ENCODE assay signal across 20 mouse cellular contexts in the genomic region with DNA sequence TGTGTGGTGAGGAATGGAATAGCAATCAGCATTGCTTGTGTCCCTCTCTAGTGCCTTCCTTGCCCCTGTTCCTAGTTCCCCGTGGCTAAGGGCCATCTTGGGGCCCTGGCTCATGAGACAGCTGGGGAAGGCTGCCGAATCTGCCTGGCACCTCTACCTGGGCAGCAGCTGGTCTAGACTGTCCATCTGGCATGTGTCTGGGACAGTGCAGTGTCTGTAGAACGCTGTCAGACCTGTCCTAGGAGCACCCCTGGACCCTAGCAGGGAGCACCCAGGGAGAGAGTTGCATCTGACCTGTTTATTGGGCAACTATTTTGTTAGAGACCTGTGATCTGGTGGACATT. TPM values are rescaled to one million over a fixed set of nuclear protein-coding genes. Genes with fewer than 3 reads are reported as not detected.
DNase-seq lines count a peak whose midpoint lies in the region; ATAC-seq and TF ChIP-seq lines count a peak whose summit lies in the region.
"Had no signal": no experiment of that assay in that cellular context is flagged by ENCODE, and none has a peak within 500 bp of the region (broad histone marks: within the 10 kb centered on the region; RNA-seq: fewer than 3 reads in every experiment).

No protein-coding gene starts in this region.

- H3K4me1 ChIP-seq in kidney, embryonic 16.5 days (ENCODE audit: insufficient read depth, low read length) = 0 out of 2 replicates have a peak, but pooled peaks cover 3% of the 10 kb centered on the region
- no peaks in the 10 kb centered on the region for H3K4me1 ChIP-seq in forebrain, embryonic 14.5 days (ENCODE audit: control insufficient read depth, insufficient read depth, low read length)
- peaks cover 8% of the 10 kb centered on the region for H3K4me1 ChIP-seq in hindbrain, embryonic 14.5 days (replicated peaks; ENCODE audit: control insufficient read depth, insufficient read depth, low read length)
- H3K4me1 ChIP-seq in midbrain, postnatal 0 days (ENCODE audit: insufficient read depth, low read length) = no peaks in the 10 kb centered on the region; the same call in 1 of the 2 replicates
- H3K4me1 ChIP-seq: stomach, embryonic 15.5 days had no signal

- WGBS in kidney, embryonic 16.5 days = 56% methylated on average over 3 of the region's 3 CpGs
- 60% methylated on average over 3 of the region's 3 CpGs for WGBS in forebrain, embryonic 14.5 days
- 70% methylated on average over 3 of the region's 3 CpGs for WGBS in hindbrain, embryonic 14.5 days
- 62% methylated on average over 3 of the region's 3 CpGs for WGBS in midbrain, postnatal 0 days

- no peak overlapping the region for H3K27ac ChIP-seq in kidney, embryonic 16.5 days (ENCODE audit: low read length)
- H3K27ac ChIP-seq in forebrain, embryonic 14.5 days (ENCODE audit: low read depth, low read length) = no peak overlapping the region
- peak overlapping the region; percentile 85 for H3K27ac ChIP-seq in hindbrain, embryonic 14.5 days
- H3K27ac ChIP-seq in midbrain, postnatal 0 days (ENCODE audit: low read depth, low read length) = peak overlapping the region; percentile 62; the same call in 1 of the 2 replicates
- H3K27ac ChIP-seq: heart, embryonic 15.5 days; stomach, embryonic 15.5 days had no signal

- peak; percentile 4; the same call in 1 of the 2 replicates for TF ChIP-seq CTCF in midbrain, postnatal 0 days (IDR thresholded peaks at IDR 0.05)

- ATAC-seq in kidney, embryonic 16.5 days (ENCODE audit: low FRiP score, low TSS enrichment) = 0 out of 2 replicates have a peak, but pooled peaks have one; percentile 23
- ATAC-seq in forebrain, embryonic 14.5 days = 0 out of 2 replicates have a peak, but pooled peaks have one; percentile 20
- peak; percentile 35; the same call in 1 of the 2 replicates for ATAC-seq in hindbrain, embryonic 14.5 days (ENCODE audit: low FRiP score)
- no peak for ATAC-seq in midbrain, postnatal 0 days (ENCODE audit: low FRiP score)

- no peak overlapping the region for H3K9ac ChIP-seq in kidney, embryonic 16.5 days (replicated peaks; ENCODE audit: low read length)
- H3K9ac ChIP-seq in forebrain, embryonic 14.5 days (ENCODE audit: low read length) = no peak overlapping the region
- peak overlapping the region; percentile 24; the same call in 1 of the 2 replicates for H3K9ac ChIP-seq in hindbrain, embryonic 14.5 days
- H3K9ac ChIP-seq in midbrain, postnatal 0 days (replicated peaks; ENCODE audit: low read length, poor library complexity, severe bottlenecking) = no peak overlapping the region
- H3K9ac ChIP-seq: heart, embryonic 15.5 days; stomach, embryonic 15.5 days had no signal

- no peak for DNase-seq in kidney, adult 11 months
- DNase-seq in forebrain, embryonic 14.5 days (ENCODE audit: low spot score) = no peak
- no peak for DNase-seq in hindbrain, embryonic 14.5 days (ENCODE audit: low spot score)
- no peak for DNase-seq in midbrain, postnatal 0 days (ENCODE audit: low spot score)
- DNase-seq in heart, adult 11 months = no peak
- DNase-seq in gastrocnemius, postnatal 25 days = no peak
- no peak for DNase-seq in ovary, postnatal 14 days (ENCODE audit: low spot score)
- DNase-seq: adrenal gland, adult 2 months; cerebellum, adult 18-20 months; kidney, postnatal 10 days; right cerebral cortex, adult 18-20 months; spleen, adult 18-20 months had no signal

- no peaks in the 10 kb centered on the region for H3K9me3 ChIP-seq in kidney, embryonic 16.5 days (ENCODE audit: low read length)
- H3K9me3 ChIP-seq in forebrain, embryonic 14.5 days (replicated peaks; ENCODE audit: control insufficient read depth, low read length) = no peaks in the 10 kb centered on the region
- H3K9me3 ChIP-seq in hindbrain, embryonic 14.5 days (ENCODE audit: control insufficient read depth, low read length) = no peaks in the 10 kb centered on the region
- H3K9me3 ChIP-seq in midbrain, postnatal 0 days (ENCODE audit: low read length) = no peaks in the 10 kb centered on the region
- H3K9me3 ChIP-seq: heart, embryonic 15.5 days; stomach, embryonic 15.5 days had no signal

- no peak overlapping the region for H3K4me2 ChIP-seq in kidney, embryonic 16.5 days (replicated peaks; ENCODE audit: low read depth, low read length)
- no peak overlapping the region for H3K4me2 ChIP-seq in forebrain, embryonic 14.5 days (ENCODE audit: low read length)
- no peak overlapping the region for H3K4me2 ChIP-seq in hindbrain, embryonic 14.5 days (replicated peaks)
- H3K4me2 ChIP-seq in midbrain, postnatal 0 days (ENCODE audit: low read depth, low read length, poor library complexity, severe bottlenecking) = no peak overlapping the region
- H3K4me2 ChIP-seq: heart, embryonic 15.5 days; liver, embryonic 11.5 days; stomach, embryonic 15.5 days had no signal

- H3K4me3 ChIP-seq in kidney, embryonic 16.5 days (ENCODE audit: low read length) = no peak overlapping the region
- H3K4me3 ChIP-seq in forebrain, embryonic 14.5 days (ENCODE audit: low read depth, low read length) = no peak overlapping the region
- H3K4me3 ChIP-seq in hindbrain, embryonic 14.5 days (replicated peaks; ENCODE audit: low read length) = no peak overlapping the region
- no peak overlapping the region for H3K4me3 ChIP-seq in midbrain, postnatal 0 days (ENCODE audit: low read depth, low read length)
- H3K4me3 ChIP-seq: heart, embryonic 15.5 days; stomach, embryonic 15.5 days had no signal

- H3K36me3 ChIP-seq in kidney, embryonic 16.5 days (ENCODE audit: insufficient read depth, low read length) = no peaks in the 10 kb centered on the region
- no peaks in the 10 kb centered on the region for H3K36me3 ChIP-seq in forebrain, embryonic 14.5 days (ENCODE audit: control insufficient read depth, insufficient read depth, low read length)
- no peaks in the 10 kb centered on the region for H3K36me3 ChIP-seq in hindbrain, embryonic 14.5 days (replicated peaks; ENCODE audit: control insufficient read depth, insufficient read depth)
- H3K36me3 ChIP-seq in midbrain, postnatal 0 days (ENCODE audit: insufficient read depth, low read length) = 0 out of 2 replicates have a peak, but pooled peaks cover 2% of the 10 kb centered on the region
- H3K36me3 ChIP-seq: heart, embryonic 15.5 days; stomach, embryonic 15.5 days had no signal

- no peaks in the 10 kb centered on the region for H3K27me3 ChIP-seq in kidney, embryonic 16.5 days (ENCODE audit: insufficient read depth, low read length)
- no peaks in the 10 kb centered on the region for H3K27me3 ChIP-seq in forebrain, embryonic 14.5 days (replicated peaks; ENCODE audit: control insufficient read depth, insufficient read depth, low read length)
- H3K27me3 ChIP-seq in hindbrain, embryonic 14.5 days (ENCODE audit: control insufficient read depth, insufficient read depth, low read length) = no peaks in the 10 kb centered on the region
- H3K27me3 ChIP-seq in midbrain, postnatal 0 days (ENCODE audit: insufficient read depth, low read length) = no peaks in the 10 kb centered on the region
- H3K27me3 ChIP-seq: heart, embryonic 15.5 days; stomach, embryonic 15.5 days had no signal

RNA-seq across cellular contexts. Expression of a gene that starts 48.8 kb away (rescaled TPM):
- polyA plus RNA-seq in kidney, embryonic 16.5 days (2015; fragmentation: Nextera tagmentation; extraction: Ambion mirVana) = 4.1 and 5.2 TPM in 2 replicates
- 25.2 and 35.3 TPM in 2 replicates for polyA plus RNA-seq in forebrain, embryonic 14.5 days (2014; fragmentation: Nextera tagmentation; extraction: Ambion mirVana)
- 40.7 and 45.3 TPM in 2 replicates for polyA plus RNA-seq in hindbrain, embryonic 14.5 days (2014; fragmentation: Nextera tagmentation; extraction: Ambion mirVana)
- total RNA-seq in midbrain, postnatal 0 days (2014; rRNA removed) = 44.6 and 48.9 TPM in 2 replicates
- 74.4 and 76.6 TPM in 2 replicates for polyA plus RNA-seq in midbrain, postnatal 0 days (2015; fragmentation: Nextera tagmentation; extraction: Ambion mirVana)
- 1 to 10 TPM; 1.1 to 1.3 TPM for total RNA-seq in gastrocnemius, postnatal 25 days (2021)
- total RNA-seq: common myeloid progenitor, adult 5-6 weeks; megakaryocyte-erythroid progenitor cell, adult 5-6 weeks; MEL; neutrophil, adult 5-6 weeks had no signal

Comparison
In these comparisons a context has a peak if more than half of its experiments do, and no peak if none do; other contexts are left out.
1. H3K27ac ChIP-seq: peak in hindbrain, embryonic 14.5 days (single experiment) and midbrain, postnatal 0 days (single experiment); none in kidney, embryonic 16.5 days (single experiment) and forebrain, embryonic 14.5 days (single experiment).